ENCODE assay signal across 28 mouse cellular contexts in the genomic region with DNA sequence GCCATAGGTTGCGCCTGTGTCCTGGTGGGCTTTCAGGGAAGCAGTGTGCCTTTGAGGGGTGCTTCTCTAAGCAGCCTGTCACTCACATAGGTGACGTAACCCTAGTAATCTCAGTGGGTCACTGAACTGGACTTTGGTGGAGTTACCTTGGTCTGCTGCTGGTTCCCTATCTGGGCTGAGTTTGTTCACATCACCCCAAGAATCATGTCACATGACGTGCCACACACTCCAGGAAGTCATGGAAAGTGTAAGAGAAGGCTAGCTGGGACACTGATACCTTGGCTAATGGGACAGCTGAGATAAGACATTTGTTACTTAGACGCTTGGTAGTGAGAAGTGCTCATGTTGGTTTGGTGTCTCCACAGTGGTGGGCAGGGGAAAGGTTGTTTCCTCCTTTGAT. TPM values are rescaled to one million over a fixed set of nuclear protein-coding genes. Genes with fewer than 3 reads are reported as not detected.
A peak's percentile ranks its signal among the peaks of the same experiment; 100 is the strongest.
DNase-seq lines count a peak whose midpoint lies in the region; ATAC-seq and TF ChIP-seq lines count a peak whose summit lies in the region.
"Had no signal": no experiment of that assay in that cellular context is flagged by ENCODE, and none has a peak within 500 bp of the region (broad histone marks: within the 10 kb centered on the region; RNA-seq: fewer than 3 reads in every experiment).

No protein-coding gene starts in this region.

- no peak overlapping the region for H3K27ac ChIP-seq in intestine, postnatal 0 days (ENCODE audit: low read depth, low read length)
- H3K27ac ChIP-seq in intestine, embryonic 15.5 days: no peak overlapping the region
- no peak overlapping the region for H3K27ac ChIP-seq in MEL (ENCODE audit: control insufficient read depth, low read depth, low read length)
- H3K27ac ChIP-seq in stomach, postnatal 0 days (replicated peaks): no peak overlapping the region
- H3K27ac ChIP-seq: embryonic facial prominence, embryonic 10.5 days; embryonic facial prominence, embryonic 13.5 days; forebrain, embryonic 12.5 days; forebrain, embryonic 15.5 days; heart, embryonic 15.5 days; hindbrain, embryonic 14.5 days had no signal

- no peak overlapping the region for H3K4me3 ChIP-seq in intestine, postnatal 0 days (ENCODE audit: low read depth, low read length)
- H3K4me3 ChIP-seq in intestine, embryonic 15.5 days (replicated peaks): no peak overlapping the region
- H3K4me3 ChIP-seq in MEL (ENCODE audit: control insufficient read depth in 1 of 2, insufficient read depth in 1 of 2, low read depth in 2 of 2, low read length in 2 of 2): no peak overlapping the region
- H3K4me3 ChIP-seq in stomach, postnatal 0 days (ENCODE audit: low read depth, low read length): no peak overlapping the region
- H3K4me3 ChIP-seq: embryonic facial prominence, embryonic 10.5 days; embryonic facial prominence, embryonic 13.5 days; erythroblast, embryonic 14.5 days; forebrain, embryonic 12.5 days; forebrain, embryonic 15.5 days; heart, embryonic 12.5 days; heart, embryonic 15.5 days had no signal

- peak; percentile 40; the same call in 1 of the 2 replicates for ATAC-seq in intestine, postnatal 0 days
- no peak for ATAC-seq in intestine, embryonic 15.5 days
- ATAC-seq in megakaryocyte, adult 5-6 weeks (ENCODE audit: poor library complexity, severe bottlenecking): peak; percentile 16; the same call in 1 of the 2 replicates
- peak; percentile 38; the same call in 1 of the 2 replicates for ATAC-seq in stomach, postnatal 0 days (ENCODE audit: low FRiP score, low TSS enrichment)
- ATAC-seq: forebrain, embryonic 15.5 days; Patski had no signal

- peak; percentile 40 for DNase-seq in MEL (ENCODE audit: low read depth, low spot score)
- DNase-seq in stomach, postnatal 0 days (ENCODE audit: low spot score): no peak
- DNase-seq in layer of hippocampus, adult 8-10 months (ENCODE audit: low spot score in 2 of 2): no peak
- no peak for DNase-seq in gastrocnemius, postnatal 4 days (ENCODE audit: low spot score in 2 of 2)
- DNase-seq: adrenal gland, postnatal 10 days; adrenal gland, postnatal 36 days; cerebellum, adult 18-20 months; cerebellum, adult 9-10 months; cerebellum, postnatal 14 days; embryo, embryonic 11 days; gastrocnemius, postnatal 25 days; heart, adult 18-20 months; heart, postnatal 10 days; heart, postnatal 4 days had no signal

- WGBS in intestine, postnatal 0 days: 71% methylated on average over 4 of the region's 4 CpGs
- WGBS in intestine, embryonic 15.5 days: 78% methylated on average over 4 of the region's 4 CpGs
- WGBS in stomach, postnatal 0 days: 79% methylated on average over 4 of the region's 4 CpGs

- no peaks in the 10 kb centered on the region for H3K9me3 ChIP-seq in intestine, postnatal 0 days (ENCODE audit: control insufficient read depth)
- no peaks in the 10 kb centered on the region for H3K9me3 ChIP-seq in intestine, embryonic 15.5 days
- H3K9me3 ChIP-seq in MEL (replicated peaks; ENCODE audit: insufficient read depth, low read length): no peaks in the 10 kb centered on the region
- H3K9me3 ChIP-seq in stomach, postnatal 0 days (ENCODE audit: control insufficient read depth, low read length): no peaks in the 10 kb centered on the region
- H3K9me3 ChIP-seq: embryonic facial prominence, embryonic 10.5 days; embryonic facial prominence, embryonic 13.5 days; forebrain, embryonic 12.5 days; forebrain, embryonic 15.5 days; heart, embryonic 12.5 days; heart, embryonic 15.5 days had no signal

- no peaks in the 10 kb centered on the region for H3K79me2 ChIP-seq in MEL (ENCODE audit: control insufficient read depth, insufficient read depth, low read length, poor library complexity)

- TF ChIP-seq CTCF in intestine, postnatal 0 days (IDR thresholded peaks at IDR 0.05; ENCODE audit: low read depth): no peak
- TF ChIP-seq CTCF in MEL (IDR thresholded peaks at IDR 0.05 in 2 of 3, conservative IDR thresholded peaks at IDR 0.05 in 1 of 3; ENCODE audit: control insufficient read depth in 1 of 3, insufficient read depth in 1 of 3, low read depth in 2 of 3, low read length in 3 of 3, poor library complexity in 1 of 3, severe bottlenecking in 1 of 3): no peak
- no peak for TF ChIP-seq CTCF in stomach, postnatal 0 days (IDR thresholded peaks at IDR 0.05; ENCODE audit: low read depth)

- H3K9ac ChIP-seq in intestine, postnatal 0 days (ENCODE audit: low read depth, low read length): no peak overlapping the region
- no peak overlapping the region for H3K9ac ChIP-seq in intestine, embryonic 15.5 days
- H3K9ac ChIP-seq in MEL (ENCODE audit: control insufficient read depth, low read depth, low read length, poor library complexity, severe bottlenecking): no peak overlapping the region
- H3K9ac ChIP-seq in stomach, postnatal 0 days (ENCODE audit: low read length): no peak overlapping the region
- H3K9ac ChIP-seq: embryonic facial prominence, embryonic 13.5 days; forebrain, embryonic 12.5 days; forebrain, embryonic 15.5 days; heart, embryonic 12.5 days; heart, embryonic 15.5 days; hindbrain, embryonic 14.5 days had no signal

- no peak for TF ChIP-seq POLR2A in MEL (IDR thresholded peaks at IDR 0.05; ENCODE audit: control insufficient read depth in 1 of 2, insufficient read depth in 1 of 2, low read depth in 1 of 2, low read length in 2 of 2, poor library complexity in 1 of 2)

- no peaks in the 10 kb centered on the region for H3K27me3 ChIP-seq in intestine, postnatal 0 days (replicated peaks; ENCODE audit: control insufficient read depth, insufficient read depth, low read length)
- no peaks in the 10 kb centered on the region for H3K27me3 ChIP-seq in intestine, embryonic 15.5 days (replicated peaks)
- H3K27me3 ChIP-seq in MEL (ENCODE audit: control insufficient read depth in 1 of 2, insufficient read depth in 2 of 2, low read length in 2 of 2): no peaks in the 10 kb centered on the region
- no peaks in the 10 kb centered on the region for H3K27me3 ChIP-seq in stomach, postnatal 0 days (ENCODE audit: control insufficient read depth, insufficient read depth, low read length)
- H3K27me3 ChIP-seq: embryonic facial prominence, embryonic 13.5 days; forebrain, embryonic 15.5 days; heart, embryonic 12.5 days; heart, embryonic 15.5 days; Patski had no signal

- no peak for TF ChIP-seq RAD21 in MEL (IDR thresholded peaks at IDR 0.05; ENCODE audit: low read depth, low read length)

- H3K4me2 ChIP-seq in intestine, postnatal 0 days (replicated peaks; ENCODE audit: low read depth): no peak overlapping the region
- H3K4me2 ChIP-seq in intestine, embryonic 15.5 days (replicated peaks): no peak overlapping the region
- no peak overlapping the region for H3K4me2 ChIP-seq in stomach, postnatal 0 days (replicated peaks; ENCODE audit: low read depth)
- H3K4me2 ChIP-seq: embryonic facial prominence, embryonic 13.5 days; forebrain, embryonic 12.5 days; forebrain, embryonic 15.5 days; heart, embryonic 12.5 days; heart, embryonic 15.5 days; hindbrain, embryonic 14.5 days had no signal

- peaks cover 1% of the 10 kb centered on the region; the same call in 1 of the 2 replicates for H3K4me1 ChIP-seq in intestine, postnatal 0 days (replicated peaks; ENCODE audit: control insufficient read depth, insufficient read depth, low read length)
- H3K4me1 ChIP-seq in intestine, embryonic 15.5 days (replicated peaks): 0 out of 2 replicates have a peak, but pooled peaks cover 6% of the 10 kb centered on the region
- H3K4me1 ChIP-seq in MEL (ENCODE audit: control insufficient read depth in 1 of 2, insufficient read depth in 2 of 2, low read length in 2 of 2): peaks cover 0 to 9% of the 10 kb centered on the region in 2 experiments; a peak in 2 of 4 replicates
- H3K4me1 ChIP-seq in stomach, postnatal 0 days (replicated peaks; ENCODE audit: control insufficient read depth, insufficient read depth): no peaks in the 10 kb centered on the region
- H3K4me1 ChIP-seq: heart, embryonic 12.5 days; heart, embryonic 15.5 days had no signal

- TF ChIP-seq EP300 in MEL (IDR thresholded peaks at IDR 0.05; ENCODE audit: low read depth in 1 of 2, low read length in 2 of 2): no peak
- TF ChIP-seq EP300 in stomach, postnatal 0 days (optimal IDR thresholded peaks at IDR 0.05): no peak

- no peaks in the 10 kb centered on the region for H3K36me3 ChIP-seq in intestine, postnatal 0 days (ENCODE audit: control insufficient read depth, insufficient read depth)
- no peaks in the 10 kb centered on the region for H3K36me3 ChIP-seq in intestine, embryonic 15.5 days
- no peaks in the 10 kb centered on the region; a peak in 1 of 4 replicates for H3K36me3 ChIP-seq in MEL (ENCODE audit: control insufficient read depth in 1 of 2, insufficient read depth in 2 of 2, low read length in 2 of 2)
- H3K36me3 ChIP-seq in stomach, postnatal 0 days (ENCODE audit: control insufficient read depth, insufficient read depth, low read length): no peaks in the 10 kb centered on the region
- H3K36me3 ChIP-seq: embryonic facial prominence, embryonic 10.5 days; embryonic facial prominence, embryonic 13.5 days; forebrain, embryonic 12.5 days; forebrain, embryonic 15.5 days; heart, embryonic 12.5 days; heart, embryonic 15.5 days had no signal

TF ChIP-seq in MEL, 35 proteins besides CTCF, POLR2A, EP300 and RAD21 (continues in another document):
- no peak for TF ChIP-seq BHLHE40 (IDR thresholded peaks at IDR 0.05; ENCODE audit: borderline replicate concordance, low read depth, low read length)

RNA-seq across cellular contexts. Expression of a gene that starts 0.9 kb away (rescaled TPM):
- polyA plus RNA-seq in intestine, postnatal 0 days (2015; fragmentation: Nextera tagmentation; extraction: Ambion mirVana): not detected in 2 replicates
- polyA plus RNA-seq in intestine, embryonic 15.5 days (2015; fragmentation: Nextera tagmentation; extraction: Ambion mirVana): not detected in 2 replicates
- not detected in 2 replicates for total RNA-seq in MEL (2012; rRNA removed)
- polyA plus RNA-seq in MEL (2012; ENCODE audit: insufficient read depth in 1 of 2, insufficient read length in 2 of 2, low read depth in 1 of 2, low replicate concordance in 2 of 2, missing spikeins in 1 of 2): not detected
- 0.42 TPM in 1 of 2 replicates, not detected in the other for total RNA-seq in megakaryocyte, adult 5-6 weeks (2015)
- 0.20 TPM in 1 of 2 replicates, not detected in the other for total RNA-seq in megakaryocyte, adult 5-6 weeks (2017)
- not detected in 2 replicates for polyA plus RNA-seq in stomach, postnatal 0 days (2015; fragmentation: Nextera tagmentation; extraction: Ambion mirVana)
- total RNA-seq in layer of hippocampus, adult 8-10 months (2022): under 1 TPM in 3 of 4 experiments, not detected in 1; 0.21 to 0.49 (median 0.23) TPM
- total RNA-seq in gastrocnemius, postnatal 4 days (2021): 1 to 10 TPM in 1 of 2 experiments, under 1 TPM in 1; 0.66 to 1.0 TPM
- total RNA-seq: adrenal gland, postnatal 36 days; heart, adult 18-20 months; heart, postnatal 10 days; heart, postnatal 4 days had no signal
- polyA plus RNA-seq: C2C12; embryonic facial prominence, embryonic 10.5 days; embryonic facial prominence, embryonic 13.5 days; erythroblast, embryonic 14.5 days; heart, embryonic 12.5 days; heart, embryonic 15.5 days; intestine, embryonic 14.5 days; Patski had no signal

RNA-seq across cellular contexts. Expression of a gene that starts 47.5 kb away (rescaled TPM):
- 141 and 143 TPM in 2 replicates for polyA plus RNA-seq in intestine, postnatal 0 days (2015; fragmentation: Nextera tagmentation; extraction: Ambion mirVana)
- 169 and 183 TPM in 2 replicates for polyA plus RNA-seq in intestine, embryonic 15.5 days (2015; fragmentation: Nextera tagmentation; extraction: Ambion mirVana)
- total RNA-seq in MEL (2012; rRNA removed): 138 and 157 TPM in 2 replicates
- 100 to 1,000 TPM in 1 of 2 experiments, not detected in 1; 105 TPM for polyA plus RNA-seq in MEL (2012; ENCODE audit: insufficient read depth in 1 of 2, insufficient read length in 2 of 2, low read depth in 1 of 2, low replicate concordance in 2 of 2, missing spikeins in 1 of 2)
- 88.1 and 98.8 TPM in 2 replicates for total RNA-seq in megakaryocyte, adult 5-6 weeks (2015)
- total RNA-seq in megakaryocyte, adult 5-6 weeks (2017): 34.4 and 35.8 TPM in 2 replicates
- polyA plus RNA-seq in stomach, postnatal 0 days (2015; fragmentation: Nextera tagmentation; extraction: Ambion mirVana): 163 and 169 TPM in 2 replicates
- total RNA-seq in layer of hippocampus, adult 8-10 months (2022): 10 to 100 TPM; 53.7 to 67.2 (median 60.0) TPM
- total RNA-seq in gastrocnemius, postnatal 4 days (2021): 10 to 100 TPM; 87.3 to 91.2 TPM
